Mouse (Mus musculus) thymus, adult 2 months (tissue): ENCODE measurements at regions not wholly inside any gene's neighbourhood (a gene's known extent, or its start where the extent isn't known, plus 50 kb on each side); places are given as distances from the start of the nearest gene placed in this dataset.
"Not testable (repeated sequence)": the region's sequence is repeated elsewhere in the genome, so short reads cannot be mapped to it uniquely, and the experiment has no call there.

Experiments used
- DNase-seq: peaks from one replicate; pipeline ENCODE4 v3.0.0; 2021
- H3K27ac ChIP-seq: fragments of 200-500 bp; 2 replicates; pipeline ENCODE4 v1.5.1; 2012; ENCODE audit warnings: low read length, control low read depth; ENCODE audit not compliant: control insufficient read depth, insufficient read depth
- H3K27me3 ChIP-seq: fragments of 200-500 bp; 2 replicates; pipeline ENCODE4 v1.6.1; 2012; ENCODE audit warnings: mild to moderate bottlenecking, low read length, moderate library complexity, mixed read lengths; ENCODE audit not compliant: control insufficient read depth, insufficient read depth
- H3K36me3 ChIP-seq: fragments of 200-500 bp; 2 replicates; pipeline ENCODE4 v1.6.1; 2012; ENCODE audit warnings: mild to moderate bottlenecking, low read length, moderate library complexity; ENCODE audit not compliant: control insufficient read depth, insufficient read depth
- H3K4me1 ChIP-seq: fragments of 200-500 bp; replicated peaks from 2 replicates; pipeline ENCODE4 v1.6.1; 2012; ENCODE audit warnings: low read length; ENCODE audit not compliant: control insufficient read depth, insufficient read depth
- H3K4me3 ChIP-seq: fragments of 200-500 bp; 2 replicates; pipeline ENCODE4 v1.5.1; 2012; ENCODE audit warnings: mild to moderate bottlenecking, low read length, control low read depth, moderate library complexity; ENCODE audit not compliant: control insufficient read depth, insufficient read depth
- CTCF ChIP-seq: fragments of 200-500 bp; IDR thresholded peaks from 2 replicates; pipeline ENCODE4 v1.5.1; 2012; ENCODE audit warnings: mild to moderate bottlenecking, control low read depth, low read length, moderate library complexity, borderline replicate concordance; ENCODE audit not compliant: control insufficient read depth, poor library complexity, insufficient read depth; ENCODE audit errors: extremely low read depth
- POLR2A ChIP-seq: fragments of 200-500 bp; IDR thresholded peaks from 2 replicates; pipeline ENCODE4 v1.6.1; 2012; ENCODE audit warnings: mild to moderate bottlenecking, low read length, control low read depth, moderate library complexity; ENCODE audit not compliant: control insufficient read depth, poor library complexity, insufficient read depth; ENCODE audit errors: extremely low read depth
- WGBS: fragments of 180-500 bp; shearing (Covaris S2); methylation state at CpG from one replicate; pipeline ENCODE4 v1.1.7; 2018; 5-methylcytosine and 5-hydroxymethylcytosine counted together

DNA sequence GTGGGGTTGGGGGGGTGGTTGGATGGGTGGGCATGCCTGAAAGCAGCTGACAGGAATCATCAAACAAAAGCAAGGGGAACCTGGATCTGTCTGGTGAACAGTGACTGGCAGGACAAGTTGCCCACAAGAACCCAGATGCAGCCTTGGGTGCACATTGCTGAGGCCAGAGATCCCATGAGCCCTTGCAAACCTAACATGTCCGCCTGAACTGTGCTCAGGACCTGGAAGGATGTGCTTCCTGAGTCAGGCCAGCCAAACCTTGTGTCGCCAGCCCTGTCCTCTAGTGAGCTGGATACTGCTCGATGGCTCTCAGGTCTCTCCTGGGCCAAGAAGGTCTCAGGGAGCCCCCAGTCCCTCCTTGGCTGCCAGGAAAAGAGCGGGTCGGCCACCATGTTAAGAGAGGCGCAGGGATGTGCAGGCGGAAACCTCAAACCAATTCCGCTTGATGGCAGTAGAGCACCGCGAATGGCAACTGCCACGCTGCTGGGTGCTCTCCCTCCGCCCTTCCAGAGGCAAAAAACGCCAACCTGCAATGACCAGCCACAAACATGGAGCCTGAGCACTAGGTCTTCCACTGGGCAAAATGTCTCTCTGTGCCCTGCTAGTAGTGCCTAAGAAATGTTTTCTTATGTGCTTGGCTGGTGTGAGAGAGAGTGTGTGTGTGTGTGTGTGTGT, 140.2 kb downstream of the Pls3 start:
- H3K27ac ChIP-seq, H3K4me1 ChIP-seq, H3K27me3 ChIP-seq, DNase-seq, H3K36me3 ChIP-seq, H3K4me3 ChIP-seq: not testable (repeated sequence)
- WGBS, result 97% methylated on average over 12 of the region's 13 CpGs

DNA sequence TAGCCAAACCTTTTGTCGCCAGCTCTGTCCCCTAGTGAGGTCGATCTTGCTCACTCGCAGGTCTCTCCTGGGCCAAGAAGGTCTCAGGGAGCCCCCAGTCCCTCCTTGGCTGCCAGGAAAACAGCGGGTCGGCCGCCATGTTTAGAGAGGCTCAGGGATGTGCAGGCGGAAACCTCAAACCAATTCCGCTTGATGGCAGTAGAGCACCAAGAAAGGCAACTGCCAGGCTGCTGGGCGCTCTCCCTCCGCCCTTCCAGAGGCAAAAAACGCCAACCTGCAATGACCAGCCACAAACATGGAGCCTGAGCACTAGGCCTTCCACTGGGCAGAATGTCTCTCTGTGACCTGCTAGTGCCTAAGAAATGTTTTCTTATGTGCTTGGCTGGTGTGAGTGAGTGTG, 141.3 kb downstream of the Pls3 start:
- DNase-seq, H3K4me3 ChIP-seq, H3K27me3 ChIP-seq, H3K27ac ChIP-seq, H3K36me3 ChIP-seq, H3K4me1 ChIP-seq: not testable (repeated sequence)
- 98% methylated on average over 11 of the region's 11 CpGs for whole genome bisulfite sequencing

DNA sequence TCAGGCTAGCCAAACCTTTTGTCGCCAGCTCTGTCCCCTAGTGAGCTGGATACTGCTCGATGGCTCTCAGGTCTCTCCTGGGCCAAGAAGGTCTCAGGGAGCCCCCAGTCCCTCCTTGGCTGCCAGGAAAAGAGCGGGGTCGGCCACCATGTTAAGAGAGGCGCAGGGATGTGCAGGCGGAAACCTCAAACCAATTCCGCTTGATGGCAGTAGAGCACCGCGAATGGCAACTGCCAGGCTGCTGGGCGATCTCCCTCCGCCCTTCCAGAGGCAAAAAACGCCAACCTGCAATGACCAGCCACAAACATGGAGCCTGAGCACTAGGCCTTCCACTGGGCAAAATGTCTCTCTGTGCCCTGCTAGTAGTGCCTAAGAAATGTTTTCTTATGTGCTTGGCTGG, 145.2 kb downstream of the Pls3 start:
- WGBS, result 99% methylated on average over 10 of the region's 12 CpGs

DNA sequence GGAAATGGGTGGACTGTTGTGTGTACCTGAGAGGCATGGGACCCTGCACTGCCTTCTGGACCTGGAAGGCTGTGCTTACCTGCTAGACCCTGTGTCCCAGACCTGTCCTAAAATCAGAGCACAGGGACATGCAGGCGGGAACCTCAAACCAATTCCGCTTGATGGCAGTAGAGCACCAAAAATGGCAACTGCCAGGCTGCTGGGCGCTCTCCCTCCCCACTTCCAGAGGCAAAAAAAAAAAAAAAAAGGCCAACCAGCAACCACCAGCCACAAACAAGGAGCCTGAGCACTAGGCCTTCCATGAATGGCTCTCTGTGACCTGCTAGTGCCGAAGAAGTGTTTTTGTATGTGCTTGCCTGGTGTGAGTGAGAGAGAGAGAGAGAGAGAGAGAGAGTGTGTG, 146.5 kb downstream of the Pls3 start:
- Histone ChIP-seq H3K4me3 (no peak overlapping the region), H3K27ac (no peak overlapping the region), H3K4me1 (no peaks in the 10 kb centered on the region), H3K36me3 (0 out of 2 replicates have a peak, but pooled peaks cover 4% of the 10 kb centered on the region), H3K27me3 (no peaks in the 10 kb centered on the region)
- TF ChIP-seq POLR2A (no peak), CTCF (no peak)
- no peak for DNase-seq
- WGBS, result 95% methylated on average over 4 of the region's 4 CpGs

More for the DNA sequence above, 145.2 kb downstream of the Pls3 start:
- not testable (repeated sequence) for DNase-seq, H3K27me3 ChIP-seq, H3K4me1 ChIP-seq, H3K36me3 ChIP-seq, H3K27ac ChIP-seq, H3K4me3 ChIP-seq

DNA sequence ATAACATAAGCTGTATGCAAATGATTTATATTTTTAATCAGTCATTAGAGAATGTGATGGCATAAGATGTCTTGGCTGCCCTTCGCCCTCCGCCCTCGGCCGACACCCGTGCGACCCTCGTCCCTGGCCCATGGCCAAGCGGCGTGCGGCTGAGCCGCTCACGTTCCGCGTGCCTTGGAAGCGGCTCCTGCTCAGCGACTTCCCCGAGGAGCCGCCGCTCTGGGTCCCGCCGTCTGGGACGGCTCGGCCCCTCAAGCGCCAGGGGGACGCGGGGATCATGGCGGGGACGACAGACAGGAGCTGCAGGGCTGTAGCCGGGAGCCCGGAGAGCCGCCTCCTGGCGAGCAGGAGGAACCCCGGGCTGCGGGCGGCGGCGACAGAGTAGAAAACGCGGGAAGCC, 145.5 kb upstream of the Rab39b start:
- H3K4me3 ChIP-seq, H3K36me3 ChIP-seq, H3K4me1 ChIP-seq, H3K27ac ChIP-seq, H3K27me3 ChIP-seq, DNase-seq: not testable (repeated sequence)
- 97% methylated on average over 33 of the region's 39 CpGs for WGBS

DNA sequence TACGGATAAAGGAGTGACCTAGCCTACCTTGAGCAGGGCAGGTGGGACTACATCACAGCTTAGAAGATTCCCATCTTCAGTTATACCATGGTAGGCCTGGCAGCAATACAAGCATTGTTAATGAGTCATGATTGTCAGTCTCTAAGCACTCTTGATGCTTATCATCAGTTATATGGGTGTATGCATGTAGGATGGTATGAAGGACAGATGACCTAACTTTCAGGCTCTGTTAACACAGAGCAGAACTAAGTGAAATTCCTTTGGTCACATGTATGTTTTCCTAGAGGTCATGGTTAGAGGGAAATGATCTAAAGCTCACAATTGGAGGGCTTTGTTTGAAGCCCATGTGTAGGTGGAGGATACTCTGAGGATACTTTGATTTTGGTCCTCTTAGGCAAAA, 121.9 kb upstream of the Rab39b start:
- Histone ChIP-seq H3K4me1 (no peaks in the 10 kb centered on the region), H3K27ac (no peak overlapping the region), H3K36me3 (no peaks in the 10 kb centered on the region), H3K27me3 (no peaks in the 10 kb centered on the region), H3K4me3 (no peak overlapping the region)
- no peak for DNase-seq
- TF ChIP-seq CTCF (no peak), POLR2A (no peak)
- WGBS, result 17% methylated on average over 1 of the region's 1 CpGs

DNA sequence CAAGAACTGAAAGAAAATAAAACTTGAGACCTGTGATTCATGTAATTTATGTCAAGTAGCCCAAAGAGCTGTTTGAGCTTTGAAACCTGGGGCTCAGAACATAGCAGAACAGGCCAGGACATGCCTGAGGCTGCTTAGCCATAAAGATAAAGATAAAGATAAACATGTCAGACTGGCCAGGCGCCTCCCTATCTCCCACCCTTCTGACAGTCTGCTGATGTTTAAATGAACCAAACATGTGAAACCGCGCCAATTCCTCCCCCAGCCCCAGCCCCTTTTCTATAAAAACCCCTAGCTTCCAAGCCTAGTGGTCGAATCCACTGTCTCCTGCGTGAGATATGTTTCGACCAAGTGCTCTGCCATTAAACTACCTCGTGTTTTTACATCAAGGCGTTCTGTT, 97.2 kb upstream of the Rab39b start:
- not testable (repeated sequence) for H3K27me3 ChIP-seq, H3K4me1 ChIP-seq, H3K36me3 ChIP-seq, H3K4me3 ChIP-seq, H3K27ac ChIP-seq, DNase-seq
- WGBS, result 98% methylated on average over 8 of the region's 8 CpGs
